Mouse (Mus musculus) heart, postnatal 0 days (tissue): Measurements from ENCODE around the gene Olfr523.

ENCODE experiments used
- CTCF ChIP-seq: IDR thresholded peaks from 2 replicates; pipeline ENCODE4 v1.5.1; 2016; ENCODE audit warnings: antibody characterized with exemption, control low read depth, low read depth
- EP300 ChIP-seq: IDR thresholded peaks from 2 replicates; pipeline ENCODE4 v1.6.1; 2016; ENCODE audit warnings: antibody characterized with exemption, low read depth

DNA sequence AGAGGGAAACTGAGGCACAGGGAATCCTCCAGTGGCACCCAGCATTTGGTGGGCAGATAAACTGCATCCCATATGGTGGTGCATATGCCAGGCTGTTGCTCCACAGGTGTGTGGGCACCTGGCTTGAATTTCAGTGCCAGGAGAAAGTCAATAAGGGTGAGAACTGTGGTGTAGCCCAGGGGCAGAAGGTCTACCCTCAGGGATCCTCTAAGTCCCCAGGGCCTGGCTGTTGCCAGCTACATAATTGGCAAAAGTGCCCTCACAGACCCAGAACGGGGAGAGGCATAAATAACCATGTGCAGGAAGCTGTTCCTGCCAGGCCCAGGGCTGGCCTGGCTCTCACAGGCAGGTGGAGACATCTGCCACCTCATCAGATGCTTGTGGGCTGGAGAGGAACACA, at the start of gene Olfr523:
- TF ChIP-seq CTCF (no peak), EP300 (no peak)
